Mouse (Mus musculus) embryonic fibroblast, embryonic 13.5 days (primary cell): ENCODE measurements around the gene Atp6v0d1. TPM values are rescaled to one million over a fixed set of nuclear protein-coding genes. Genes with fewer than 3 reads are reported as not detected.

ENCODE experiments used
- H3K27ac ChIP-seq: 2 replicates; pipeline ENCODE4 v1.5.1; 2012; ENCODE audit warnings: low read length, control low read depth, inconsistent platforms; ENCODE audit not compliant: insufficient read depth
- H3K4me1 ChIP-seq: 2 replicates; pipeline ENCODE4 v1.6.1; 2011; ENCODE audit warnings: low read length; ENCODE audit not compliant: control insufficient read depth, insufficient read depth
- H3K4me3 ChIP-seq: 2 replicates; pipeline ENCODE4 v1.5.1; 2011; ENCODE audit warnings: mild to moderate bottlenecking, control low read depth, low read length; ENCODE audit not compliant: insufficient read depth
- CTCF ChIP-seq: IDR thresholded peaks from 2 replicates; pipeline ENCODE4 v1.5.1; 2011; ENCODE audit warnings: mild to moderate bottlenecking, control low read depth, low read length, moderate library complexity, borderline replicate concordance; ENCODE audit not compliant: insufficient read depth
- POLR2A ChIP-seq: IDR thresholded peaks from 2 replicates; pipeline ENCODE4 v1.6.1; 2011; ENCODE audit warnings: low read depth, mild to moderate bottlenecking, control low read depth, low read length, moderate library complexity
- polyA plus RNA-seq: library from polyadenylated mRNA; stranded (reverse); fragments of >200 nt; gene quantifications from 2 replicates; pipeline ENCODE4 v1.2.4, GENCODE M21; 2011; ENCODE audit warnings: low read depth; ENCODE audit not compliant: missing spikeins, insufficient read length

Atp6v0d1 gene
- polyA plus RNA-seq: 134 and 138 TPM in 2 replicates

- TF ChIP-seq CTCF (peak; percentile 69; the same call in 1 of the 2 replicates), POLR2A (peak; percentile 75)
- Histone ChIP-seq H3K4me3 (peak within 1 kb of the TSS; percentile 66), H3K4me1 (no peaks in the 10 kb centered on the region), H3K27ac (no peak within 1 kb of the TSS)
Observed at GRCm38 (mm10) chr8:105565952-105566702, at the start of gene Atp6v0d1. Atp6v0d1 (minus strand) TSS chr8:105566047.

GRCm38 (mm10) chr8:105613830-105614511, 48.1 kb upstream of the Atp6v0d1 start:
- H3K27ac ChIP-seq: no peak overlapping the region
- H3K4me3 ChIP-seq: peak overlapping the region; percentile 44
- no peaks in the 10 kb centered on the region; the same call in 1 of the 2 replicates for H3K4me1 ChIP-seq
- TF ChIP-seq POLR2A: 0 out of 2 replicates have a peak, but pooled peaks have one; percentile 39
- TF ChIP-seq CTCF: no peak

GRCm38 (mm10) chr8:105613037-105613436, 47.2 kb upstream of the Atp6v0d1 start:
- H3K4me3 ChIP-seq: peak overlapping the region; percentile 44
- H3K4me1 ChIP-seq: no peaks in the 10 kb centered on the region; the same call in 1 of the 2 replicates
- TF ChIP-seq POLR2A: peak; percentile 32; the same call in 1 of the 2 replicates
- no peak for TF ChIP-seq CTCF
- H3K27ac ChIP-seq: peak overlapping the region; percentile 17; the same call in 1 of the 2 replicates

- H3K4me1 ChIP-seq: no peaks in the 10 kb centered on the region; the same call in 1 of the 2 replicates
- TF ChIP-seq POLR2A (no peak), CTCF (no peak)
- H3K4me3 ChIP-seq: no peak overlapping the region
- no peak overlapping the region for H3K27ac ChIP-seq
Observed at GRCm38 (mm10) chr8:105611836-105612235, 46.0 kb upstream of the Atp6v0d1 start.

- Histone ChIP-seq H3K4me3 (no peak overlapping the region), H3K27ac (no peak overlapping the region), H3K4me1 (no peaks in the 10 kb centered on the region; the same call in 1 of the 2 replicates)
- TF ChIP-seq POLR2A: no peak
Observed at GRCm38 (mm10) chr8:105609771-105610170, 43.9 kb upstream of the Atp6v0d1 start.

- no peak overlapping the region for H3K27ac ChIP-seq
- no peaks in the 10 kb centered on the region; the same call in 1 of the 2 replicates for H3K4me1 ChIP-seq
- no peak for TF ChIP-seq POLR2A
- TF ChIP-seq CTCF: no peak
- H3K4me3 ChIP-seq: no peak overlapping the region
Observed at GRCm38 (mm10) chr8:105609355-105609754, 43.5 kb upstream of the Atp6v0d1 start.

- Histone ChIP-seq H3K27ac (no peak overlapping the region), H3K4me1 (no peaks in the 10 kb centered on the region; the same call in 1 of the 2 replicates), H3K4me3 (no peak overlapping the region)
- no peak for TF ChIP-seq POLR2A
- TF ChIP-seq CTCF: no peak
Observed at GRCm38 (mm10) chr8:105607684-105608083, 41.8 kb upstream of the Atp6v0d1 start.

- H3K4me1 ChIP-seq: no peaks in the 10 kb centered on the region
- no peak overlapping the region for H3K27ac ChIP-seq
- no peak for TF ChIP-seq CTCF
- peak overlapping the region; percentile 89 for H3K4me3 ChIP-seq
Observed at GRCm38 (mm10) chr8:105607062-105607461, 41.2 kb upstream of the Atp6v0d1 start.

GRCm38 (mm10) chr8:105606189-105607023, 40.6 kb upstream of the Atp6v0d1 start:
- H3K4me3 ChIP-seq: peak overlapping the region; percentile 89
- TF ChIP-seq CTCF (no peak), POLR2A (peak; percentile 85)
- peaks cover 1% of the 10 kb centered on the region; the same call in 1 of the 2 replicates for H3K4me1 ChIP-seq
- H3K27ac ChIP-seq: peak overlapping the region; percentile 87
